Mouse (Mus musculus): ENCODE measurements around the gene Sumf1.

DNA sequence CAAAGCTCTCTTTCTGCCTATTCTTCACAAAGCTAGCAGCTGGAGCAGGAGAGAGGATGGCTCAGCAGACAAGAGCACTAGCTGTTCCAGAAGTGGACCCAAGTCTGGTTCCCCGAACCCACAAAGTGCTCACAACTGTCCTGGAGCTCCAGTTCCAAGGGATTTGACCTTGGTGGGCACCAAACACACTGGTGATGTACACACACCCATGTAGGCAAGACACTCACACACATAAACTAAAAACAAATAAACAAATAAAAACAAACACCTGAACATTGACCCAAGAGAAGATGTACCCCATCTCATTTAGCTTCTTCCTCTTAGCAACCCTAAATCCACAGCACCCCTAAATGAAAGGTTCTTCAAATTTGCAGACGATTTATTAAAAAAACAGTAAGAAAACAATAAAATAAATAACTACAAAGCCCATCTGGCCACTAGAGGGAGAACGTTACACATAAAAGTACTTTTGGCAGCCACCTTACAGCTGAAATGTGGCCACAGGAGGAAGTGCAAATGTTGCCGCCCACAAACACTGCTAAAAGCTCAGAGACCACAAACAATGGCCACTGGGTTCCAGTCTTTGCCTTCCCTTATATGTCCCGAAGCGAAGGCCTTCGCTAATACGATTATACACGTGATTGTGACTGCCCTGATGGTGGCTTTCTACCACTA, 87.1 kb downstream of the Sumf1 start:
- TF ChIP-seq POLR2A (IDR thresholded peaks at IDR 0.05; ENCODE audit: insufficient read length, low read depth) (no peak), USF1 (IDR thresholded peaks at IDR 0.05; ENCODE audit: low read depth) (no peak), CEBPB (IDR thresholded peaks at IDR 0.05; ENCODE audit: insufficient read depth, poor library complexity, severe bottlenecking) (no peak), MYOG (IDR thresholded peaks at IDR 0.05; ENCODE audit: control insufficient read depth in 1 of 3, insufficient read depth in 1 of 3, insufficient read length in 2 of 3, low read depth in 2 of 3) (no peak), TCF12 (IDR thresholded peaks at IDR 0.05; ENCODE audit: insufficient read depth, poor library complexity, severe bottlenecking) (no peak), MYOD1 (IDR thresholded peaks at IDR 0.05; ENCODE audit: control insufficient read depth in 1 of 3, insufficient read length in 2 of 3, low read depth in 2 of 3) (no peak)

All from myocyte (in vitro differentiated cells).